Mouse (Mus musculus) MEL (cell line): Measurements from ENCODE around the gene Cbwd1. TPM values are rescaled to one million over a fixed set of nuclear protein-coding genes. Genes with fewer than 3 reads are reported as not detected.

Source experiments
- DNase-seq: peaks from one replicate; pipeline ENCODE4 v3.0.0; 2011; ENCODE audit warnings: low read depth, low spot score
- H3K27ac ChIP-seq: 2 replicates; pipeline ENCODE4 v1.5.1; 2012; ENCODE audit warnings: low read depth, mild to moderate bottlenecking, control low read depth, low read length, moderate library complexity; ENCODE audit not compliant: control insufficient read depth
- H3K27me3 ChIP-seq, 2 experiments: fragments of 150-350 bp in 1 of 2; sonication (generic) in 1 of 2; 2 replicates each; pipeline ENCODE4 v1.6.1; 2012; ENCODE audit warnings: low read length in 2 of 2, mild to moderate bottlenecking in 2 of 2, improper control_type of control experiment in 1 of 2, moderate library complexity in 1 of 2; ENCODE audit not compliant: insufficient read depth in 2 of 2, control insufficient read depth in 1 of 2
- H3K36me3 ChIP-seq, 2 experiments: 2 replicates each; pipeline ENCODE4 v1.6.1; 2012 to 2014; ENCODE audit warnings: low read length in 2 of 2, improper control_type of control experiment in 1 of 2, inconsistent platforms in 1 of 2, mild to moderate bottlenecking in 1 of 2; ENCODE audit not compliant: insufficient read depth in 2 of 2, control insufficient read depth in 1 of 2
- H3K4me1 ChIP-seq, 2 experiments: fragments of 150-350 bp in 1 of 2; sonication (generic) in 1 of 2; 2 replicates each; pipeline ENCODE4 v1.6.1; 2012; ENCODE audit warnings: low read length in 2 of 2, improper control_type of control experiment in 1 of 2, mild to moderate bottlenecking in 1 of 2; ENCODE audit not compliant: insufficient read depth in 2 of 2, control insufficient read depth in 1 of 2
- H3K4me3 ChIP-seq, 2 experiments: fragments of 150-350 bp in 1 of 2; sonication (generic) in 1 of 2; 2 replicates each; pipeline ENCODE4 v1.5.1; 2012; ENCODE audit warnings: low read depth in 2 of 2, low read length in 2 of 2, mild to moderate bottlenecking in 2 of 2, moderate library complexity in 2 of 2, control low read depth in 1 of 2, improper control_type of control experiment in 1 of 2; ENCODE audit not compliant: control insufficient read depth in 1 of 2, insufficient read depth in 1 of 2
- H3K79me2 ChIP-seq: 2 replicates; pipeline ENCODE4 v1.6.1; 2012; ENCODE audit warnings: mild to moderate bottlenecking, low read length, moderate library complexity; ENCODE audit not compliant: control insufficient read depth, poor library complexity, insufficient read depth
- H3K9ac ChIP-seq: 2 replicates; pipeline ENCODE4 v1.6.1; 2012; ENCODE audit warnings: low read depth, mild to moderate bottlenecking, control low read depth, low read length, moderate library complexity; ENCODE audit not compliant: control insufficient read depth, poor library complexity, severe bottlenecking
- H3K9me3 ChIP-seq: fragments of 150-350 bp; sonication (generic); replicated peaks from 2 replicates; pipeline ENCODE4 v1.6.1; 2012; ENCODE audit warnings: mild to moderate bottlenecking, low read length, improper control_type of control experiment, moderate library complexity; ENCODE audit not compliant: insufficient read depth
- CTCF ChIP-seq, 3 experiments: IDR thresholded peaks in 2 of 3; conservative IDR thresholded peaks in 1 of 3; 2 replicates each; pipeline ENCODE4 v1.5.1; 2011 to 2012; ENCODE audit warnings: low read length in 3 of 3, low read depth in 2 of 3, mild to moderate bottlenecking in 2 of 3, improper control_type of control experiment in 1 of 3, inconsistent platforms in 1 of 3, mixed read lengths in 1 of 3, moderate library complexity in 1 of 3; ENCODE audit not compliant: control insufficient read depth in 1 of 3, insufficient read depth in 1 of 3, poor library complexity in 1 of 3, severe bottlenecking in 1 of 3
- E2F4 ChIP-seq: IDR thresholded peaks from 2 replicates; pipeline ENCODE4 v1.6.1; 2011; ENCODE audit warnings: low read depth, low read length, improper control_type of control experiment, borderline replicate concordance
- EP300 ChIP-seq, 2 experiments: IDR thresholded peaks; 2 replicates each; pipeline ENCODE4 v1.6.1; 2011; ENCODE audit warnings: improper control_type of control experiment in 2 of 2, low read length in 2 of 2, low read depth in 1 of 2, mild to moderate bottlenecking in 1 of 2
- ETS1 ChIP-seq: IDR thresholded peaks from 2 replicates; pipeline ENCODE4 v1.6.1; 2012; ENCODE audit warnings: low read depth, mild to moderate bottlenecking, inconsistent platforms, low read length, improper control_type of control experiment, moderate library complexity
- GABPA ChIP-seq: IDR thresholded peaks from 2 replicates; pipeline ENCODE4 v1.6.1; 2012; ENCODE audit warnings: low read depth, mild to moderate bottlenecking, inconsistent platforms, low read length, improper control_type of control experiment, moderate library complexity
- GATA1 ChIP-seq: IDR thresholded peaks from 2 replicates; pipeline ENCODE4 v1.6.1; 2011; ENCODE audit warnings: low read depth, low read length, improper control_type of control experiment
- MAZ ChIP-seq: IDR thresholded peaks from 2 replicates; pipeline ENCODE4 v1.6.1; 2012; ENCODE audit warnings: low read depth, mild to moderate bottlenecking, inconsistent platforms, low read length, improper control_type of control experiment
- MYB ChIP-seq: IDR thresholded peaks from 2 replicates; pipeline ENCODE4 v1.6.1; 2011; ENCODE audit warnings: mild to moderate bottlenecking, low read depth, low read length, improper control_type of control experiment
- NELFE ChIP-seq: IDR thresholded peaks from 2 replicates; pipeline ENCODE4 v1.6.1; 2011; ENCODE audit warnings: low read depth, low read length, improper control_type of control experiment
- POLR2AphosphoS5 ChIP-seq: IDR thresholded peaks from 2 replicates; pipeline ENCODE4 v1.6.1; 2012; ENCODE audit warnings: low read depth, borderline replicate concordance, mild to moderate bottlenecking, inconsistent platforms, low read length, moderate library complexity, mixed read lengths
- RCOR1 ChIP-seq: IDR thresholded peaks from 2 replicates; pipeline ENCODE4 v1.6.1; 2012; ENCODE audit warnings: low read depth, mild to moderate bottlenecking, inconsistent platforms, low read length, improper control_type of control experiment
- SIN3A ChIP-seq: IDR thresholded peaks from 2 replicates; pipeline ENCODE4 v1.6.1; 2012; ENCODE audit warnings: low read length, improper control_type of control experiment, inconsistent platforms
- SMC3 ChIP-seq: IDR thresholded peaks from 2 replicates; pipeline ENCODE4 v1.6.1; 2011; ENCODE audit warnings: low read depth, low read length, improper control_type of control experiment
- TBP ChIP-seq: IDR thresholded peaks from 2 replicates; pipeline ENCODE4 v1.8.0; 2011; ENCODE audit warnings: low read depth, low read length, improper control_type of control experiment
- UBTF ChIP-seq: IDR thresholded peaks from 2 replicates; pipeline ENCODE4 v1.6.1; 2012; ENCODE audit warnings: low read depth, mild to moderate bottlenecking, inconsistent platforms, low read length, improper control_type of control experiment, moderate library complexity, borderline replicate concordance; ENCODE audit not compliant: insufficient read depth
- USF1 ChIP-seq: IDR thresholded peaks from 2 replicates; pipeline ENCODE4 v1.6.1; 2014; ENCODE audit warnings: low read depth, mild to moderate bottlenecking, inconsistent platforms, low read length, improper control_type of control experiment, moderate library complexity
- ZNF384 ChIP-seq: IDR thresholded peaks from 2 replicates; pipeline ENCODE4 v1.6.1; 2012; ENCODE audit warnings: low read depth, mild to moderate bottlenecking, inconsistent platforms, low read length, improper control_type of control experiment
- polyA plus RNA-seq, 2 experiments: library from polyadenylated mRNA; stranded (reverse) in 1 of 2; unstranded in 1 of 2; fragments of >175 nt in 1 of 2; fragments of >200 nt in 1 of 2; gene quantifications; 2 replicates each; pipeline versions ENCODE4 v1.2.1 to v1.2.4; 2012; ENCODE audit warnings: low replicate concordance in 2 of 2, low read depth in 1 of 2; ENCODE audit not compliant: insufficient read length in 2 of 2, insufficient read depth in 1 of 2, missing spikeins in 1 of 2
- total RNA-seq: library from RNA; depleted of rRNA; stranded (reverse); fragments of 300-350 nt; gene quantifications from 2 replicates; pipeline ENCODE4 v1.2.3, GENCODE M21; 2012

The Cbwd1 gene
- total and polyA plus RNA-seq, 3 experiments = 14.2 to 24.0 TPM; not detected in 1

DNA sequence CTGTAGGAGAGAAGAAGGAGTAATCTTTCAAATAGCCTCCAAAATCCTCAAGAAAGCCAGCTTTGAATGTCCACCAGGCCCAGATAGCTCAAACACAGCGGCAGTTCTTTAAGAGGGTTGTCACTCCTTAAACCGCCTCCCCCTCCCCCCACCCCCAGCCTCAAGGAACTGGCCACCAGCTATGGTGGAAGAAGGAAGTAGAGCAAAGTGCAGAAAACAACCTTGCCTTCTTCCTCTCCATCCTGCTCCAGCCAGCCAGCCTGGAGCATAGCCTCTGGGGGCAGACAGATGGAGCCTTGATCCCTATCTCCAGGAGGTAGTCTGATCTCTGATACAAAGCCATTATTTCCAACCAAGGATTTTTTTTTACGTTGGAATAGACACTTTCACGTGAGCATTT lies 25.9 kb upstream of the Cbwd1 start:
- Histone ChIP-seq H3K27ac (no peak overlapping the region), H3K9ac (no peak overlapping the region), H3K79me2 (no peaks in the 10 kb centered on the region), H3K4me1 (peaks cover 12 to 16% of the 10 kb centered on the region in 2 experiments), H3K4me3 (no peak overlapping the region), H3K27me3 (no peaks in the 10 kb centered on the region), H3K36me3 (peaks cover 0 to 10% of the 10 kb centered on the region in 2 experiments; a peak in 2 of 4 replicates), H3K9me3 (no peaks in the 10 kb centered on the region)
- TF ChIP-seq NELFE = no peak
- DNase-seq = no peak

DNA sequence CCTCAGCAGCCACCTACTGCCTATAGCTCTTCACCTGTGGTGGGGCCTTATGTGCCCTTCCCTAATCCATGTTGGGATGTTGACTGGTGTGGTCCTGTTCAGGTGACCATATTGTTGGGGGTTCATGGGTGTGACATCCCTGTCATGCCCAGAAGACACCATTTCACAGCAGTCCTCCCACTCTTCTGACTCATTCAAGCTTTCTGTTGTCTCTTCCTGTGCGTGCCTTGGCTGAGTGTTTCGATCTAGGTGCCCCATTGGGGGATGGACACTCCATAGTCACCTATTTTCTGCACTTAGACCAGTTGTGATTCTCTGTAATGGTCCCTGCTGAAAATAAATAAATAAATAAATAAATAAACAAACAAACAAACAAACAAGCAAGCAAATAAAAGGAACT lies 23.6 kb upstream of the Cbwd1 start:
- H3K27ac ChIP-seq = no peak overlapping the region
- H3K79me2 ChIP-seq = no peaks in the 10 kb centered on the region
- no peak for DNase-seq
- no peaks in the 10 kb centered on the region for H3K27me3 ChIP-seq
- no peak for TF ChIP-seq GATA1
- TF ChIP-seq SMC3 = no peak
- TF ChIP-seq MAZ = no peak
- TF ChIP-seq CTCF (IDR thresholded peaks at IDR 0.05 in 2 of 3, conservative IDR thresholded peaks at IDR 0.05 in 1 of 3; ENCODE audit: control insufficient read depth in 1 of 3, insufficient read depth in 1 of 3, low read depth in 2 of 3, low read length in 3 of 3, poor library complexity in 1 of 3, severe bottlenecking in 1 of 3) = no peak
- TF ChIP-seq USF1 = no peak
- no peak for TF ChIP-seq ZNF384
- TF ChIP-seq E2F4 = no peak
- TF ChIP-seq UBTF = no peak
- no peak for TF ChIP-seq RCOR1
- TF ChIP-seq TBP = no peak
- TF ChIP-seq POLR2AphosphoS5 = no peak
- no peak for TF ChIP-seq ETS1
- no peak for TF ChIP-seq EP300 (IDR thresholded peaks at IDR 0.05; ENCODE audit: low read depth in 1 of 2, low read length in 2 of 2)
- TF ChIP-seq SIN3A = no peak
- TF ChIP-seq GABPA = no peak
- no peak for TF ChIP-seq MYB
- TF ChIP-seq, all 39 proteins: peak for 0
- Histone ChIP-seq H3K4me1 (0 out of 4 replicates have a peak, but pooled peaks cover 0 to 2% of the 10 kb centered on the region in 2 experiments), H3K9me3 (no peaks in the 10 kb centered on the region), H3K4me3 (no peak overlapping the region), H3K9ac (no peak overlapping the region), H3K36me3 (no peaks in the 10 kb centered on the region; a peak in 1 of 4 replicates)
